Mouse (Mus musculus) adrenal gland, adult 2 months (tissue): ENCODE measurements at regions not wholly inside any gene's neighbourhood (a gene's known extent, or its start where the extent isn't known, plus 50 kb on each side); places are given as distances from the start of the nearest gene placed in this dataset.

Source experiments
- DNase-seq: peaks from one replicate; pipeline ENCODE4 v3.0.0; 2021

DNA sequence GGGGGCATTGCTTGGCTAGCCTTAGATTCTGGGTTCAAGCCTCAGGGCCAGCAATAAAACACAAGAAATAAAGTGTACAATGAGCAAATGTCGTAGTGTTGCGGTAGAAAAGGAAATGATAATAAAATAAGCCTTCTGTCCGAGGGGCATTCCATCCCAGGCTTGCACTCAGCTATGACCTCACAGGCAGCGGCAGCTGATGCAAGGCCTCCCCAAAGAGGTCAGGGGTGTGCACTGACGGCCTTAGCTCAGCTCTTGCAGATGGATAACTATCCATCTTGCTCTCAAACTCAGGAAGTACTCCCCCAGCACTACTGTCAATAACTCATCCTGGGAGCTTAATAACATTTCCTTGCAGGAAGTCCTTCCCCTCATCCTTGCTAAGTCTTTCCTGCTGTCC lies 314.4 kb upstream of the Tbx3 start:
- no peak for DNase-seq

DNA sequence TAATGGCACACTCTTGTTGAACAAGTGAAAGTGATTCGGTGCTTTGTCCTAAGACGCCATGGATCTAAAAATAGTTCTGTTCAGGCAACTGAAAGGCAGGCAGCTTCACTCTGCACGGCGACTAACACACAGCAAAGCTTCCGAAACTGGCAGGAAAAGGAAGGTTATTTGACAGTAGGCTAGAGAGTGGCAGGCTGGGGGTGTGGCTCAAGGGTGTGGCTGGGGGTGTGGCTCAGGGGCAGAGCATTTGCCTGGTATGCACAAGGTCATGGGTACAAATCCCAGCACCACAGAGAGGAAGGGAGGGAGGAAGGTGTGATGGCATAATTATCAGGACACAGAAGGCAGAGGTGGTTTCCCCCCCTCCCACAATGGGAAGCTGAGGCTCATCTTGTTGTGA lies 310.8 kb upstream of the Tbx3 start:
- DNase-seq = peak; percentile 48

DNA sequence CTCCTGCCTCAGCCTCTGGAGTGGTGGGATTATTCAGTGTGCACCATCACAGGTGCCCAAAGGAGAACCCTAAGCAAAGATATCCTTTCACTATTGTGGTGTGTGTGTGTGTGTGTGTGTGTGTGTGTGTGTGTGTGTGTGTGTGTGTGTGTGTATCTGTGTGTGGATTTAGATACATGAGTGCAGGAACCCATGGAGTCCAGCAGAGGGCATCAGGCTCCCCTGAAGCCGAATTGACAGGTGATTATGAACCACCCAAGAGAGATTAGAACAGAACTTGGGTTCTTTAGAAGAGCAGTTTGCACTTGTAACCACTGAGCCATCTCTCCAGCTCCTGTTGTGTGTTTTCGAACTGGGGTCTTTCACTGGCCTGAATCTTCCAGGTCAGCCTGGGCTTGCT lies 310.1 kb upstream of the Tbx3 start:
- DNase-seq = no peak

DNA sequence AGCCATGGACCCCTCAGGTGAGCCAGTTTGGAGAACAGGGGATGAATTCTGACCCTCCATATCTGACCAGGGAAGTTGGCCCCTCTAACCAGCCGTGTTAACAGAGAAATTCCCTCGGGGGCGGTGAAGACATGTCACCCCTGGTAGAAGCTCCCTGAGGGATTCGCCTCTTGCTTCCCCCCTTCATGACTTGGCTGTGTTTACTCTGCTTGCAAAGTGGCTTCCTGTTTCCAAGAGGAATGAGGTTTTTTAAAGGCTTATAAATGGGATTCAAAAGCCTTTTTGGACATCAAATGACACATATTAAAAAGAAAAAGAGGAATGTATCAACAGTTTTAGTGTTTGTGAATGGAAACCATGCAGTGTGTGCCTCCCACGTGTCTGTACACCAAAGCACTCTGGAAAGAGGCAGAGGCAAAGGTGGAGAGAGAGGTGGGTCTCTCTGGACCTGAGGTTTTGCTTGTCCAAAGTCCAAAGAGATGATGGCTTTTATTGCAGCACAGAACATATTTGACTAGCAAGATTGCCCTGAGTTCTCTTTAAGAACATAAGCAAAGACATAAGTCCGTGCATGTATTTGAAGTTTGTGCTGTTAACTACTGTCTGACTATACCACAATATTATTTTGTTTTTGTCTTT lies 308.9 kb upstream of the Tbx3 start:
- no peak for DNase-seq

DNA sequence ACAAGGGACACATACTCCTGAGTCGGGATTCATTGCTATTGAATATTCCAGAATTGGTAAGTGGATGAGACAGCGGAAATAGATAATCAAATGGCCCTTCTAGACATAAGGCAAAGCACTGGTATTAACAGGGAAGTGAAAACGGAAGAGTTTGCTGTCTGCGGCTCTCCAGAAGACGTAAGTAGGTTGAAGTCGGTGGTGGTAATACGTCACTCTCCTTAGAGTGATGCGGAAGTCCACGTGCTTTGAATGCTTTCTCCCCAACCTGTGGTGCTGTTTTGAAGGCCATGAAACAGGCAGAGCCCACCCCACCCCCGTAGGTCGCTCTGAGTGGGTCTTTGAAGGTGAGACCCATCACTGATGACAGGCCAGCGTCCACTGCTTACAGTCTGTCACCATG lies 308.0 kb upstream of the Tbx3 start:
- DNase-seq = no peak

DNA sequence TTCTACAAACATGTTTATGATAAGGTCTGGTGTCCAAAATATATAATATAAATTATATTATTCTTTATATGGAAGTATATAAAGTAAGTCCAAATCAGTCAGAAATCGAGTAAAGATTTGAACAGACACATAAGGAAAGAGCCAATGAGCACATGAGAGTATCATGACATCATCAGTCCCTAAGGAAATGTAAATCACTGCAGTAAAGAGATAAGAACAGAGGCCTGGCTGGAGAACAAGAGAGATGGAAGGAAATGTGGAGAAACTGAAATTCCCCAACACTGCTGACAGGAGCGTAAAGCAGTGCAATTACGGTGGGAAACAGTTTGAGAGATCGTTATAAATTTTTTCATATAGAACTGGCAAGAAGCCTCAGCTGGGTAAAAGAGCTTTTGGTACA lies 306.2 kb upstream of the Tbx3 start:
- DNase-seq = no peak

DNA sequence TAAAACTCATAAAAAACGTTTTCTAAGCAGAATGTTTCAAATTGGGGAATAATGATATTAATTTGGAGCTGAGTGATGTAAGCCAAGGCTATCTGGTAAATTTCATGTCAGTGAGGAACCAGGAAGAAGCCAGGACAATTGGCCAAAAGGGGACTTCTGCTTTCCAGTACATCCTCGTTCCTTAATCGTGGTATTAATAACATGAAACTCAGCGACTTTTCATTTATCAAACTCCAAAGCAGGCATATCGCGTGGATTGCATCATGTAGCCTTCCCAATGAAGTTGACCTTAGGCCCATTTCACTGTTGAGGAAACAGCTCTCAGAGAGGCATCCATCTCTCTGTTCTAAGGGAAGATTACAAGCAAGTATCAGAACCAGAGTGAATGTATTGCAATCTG lies 305.3 kb upstream of the Tbx3 start:
- DNase-seq = no peak

DNA sequence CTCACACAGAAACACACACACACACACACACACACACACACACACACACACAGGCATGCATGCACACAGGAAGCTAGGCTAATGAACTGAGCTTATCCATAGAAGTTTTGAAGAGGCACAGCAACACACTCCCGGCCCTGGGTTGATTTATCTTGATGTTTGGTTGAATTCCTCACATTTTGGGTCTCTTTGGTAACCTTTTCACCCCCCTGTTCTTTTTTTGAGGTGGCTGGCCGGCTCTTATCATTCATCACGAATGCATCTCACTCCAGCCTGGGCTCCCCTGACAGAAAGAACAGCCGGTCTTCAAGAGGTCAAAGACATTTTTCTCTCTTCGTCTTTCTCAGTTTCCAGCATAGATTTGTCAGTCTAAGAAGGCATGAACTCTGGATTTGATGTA lies 304.2 kb upstream of the Tbx3 start:
- no peak for DNase-seq

DNA sequence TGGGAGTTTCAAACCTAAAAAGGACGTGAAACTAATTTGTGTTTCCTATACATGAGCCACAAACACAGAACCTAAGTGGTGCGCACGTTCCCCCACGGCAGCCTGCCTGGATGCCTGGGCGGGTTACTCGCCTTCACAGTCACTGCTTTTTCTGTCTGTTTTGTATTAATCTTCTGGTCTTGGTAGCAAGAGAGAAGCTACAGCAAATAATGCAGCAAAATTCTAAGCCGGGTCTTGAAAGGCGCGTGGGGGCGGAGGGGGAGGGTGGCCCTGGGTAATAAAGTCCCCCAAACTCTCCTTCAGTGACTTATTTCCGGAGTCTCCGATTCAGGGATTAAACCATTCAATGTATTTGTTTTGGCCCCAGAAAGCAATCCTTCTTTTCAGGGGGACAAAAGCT lies 300.0 kb upstream of the Tbx3 start:
- DNase-seq = no peak

DNA sequence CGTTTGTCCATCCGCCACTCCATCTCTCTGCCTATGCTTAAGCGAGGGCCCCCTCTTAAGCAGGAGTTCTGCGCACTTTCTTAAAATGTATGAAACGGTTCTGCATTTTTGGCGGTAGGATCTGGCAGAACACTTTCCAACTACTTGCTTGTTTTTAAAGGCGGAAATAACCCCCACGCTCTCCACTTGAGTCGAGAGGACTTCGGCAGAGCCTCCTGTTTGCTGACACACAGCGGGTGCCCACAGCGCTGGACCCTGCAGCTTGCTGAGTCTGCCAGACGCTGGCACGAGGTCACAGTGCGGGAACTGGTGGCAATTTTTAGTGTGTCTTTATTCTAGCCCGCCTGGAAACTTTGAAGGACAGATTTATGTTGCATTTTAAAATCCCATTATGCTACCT lies 299.5 kb upstream of the Tbx3 start:
- DNase-seq = no peak

DNA sequence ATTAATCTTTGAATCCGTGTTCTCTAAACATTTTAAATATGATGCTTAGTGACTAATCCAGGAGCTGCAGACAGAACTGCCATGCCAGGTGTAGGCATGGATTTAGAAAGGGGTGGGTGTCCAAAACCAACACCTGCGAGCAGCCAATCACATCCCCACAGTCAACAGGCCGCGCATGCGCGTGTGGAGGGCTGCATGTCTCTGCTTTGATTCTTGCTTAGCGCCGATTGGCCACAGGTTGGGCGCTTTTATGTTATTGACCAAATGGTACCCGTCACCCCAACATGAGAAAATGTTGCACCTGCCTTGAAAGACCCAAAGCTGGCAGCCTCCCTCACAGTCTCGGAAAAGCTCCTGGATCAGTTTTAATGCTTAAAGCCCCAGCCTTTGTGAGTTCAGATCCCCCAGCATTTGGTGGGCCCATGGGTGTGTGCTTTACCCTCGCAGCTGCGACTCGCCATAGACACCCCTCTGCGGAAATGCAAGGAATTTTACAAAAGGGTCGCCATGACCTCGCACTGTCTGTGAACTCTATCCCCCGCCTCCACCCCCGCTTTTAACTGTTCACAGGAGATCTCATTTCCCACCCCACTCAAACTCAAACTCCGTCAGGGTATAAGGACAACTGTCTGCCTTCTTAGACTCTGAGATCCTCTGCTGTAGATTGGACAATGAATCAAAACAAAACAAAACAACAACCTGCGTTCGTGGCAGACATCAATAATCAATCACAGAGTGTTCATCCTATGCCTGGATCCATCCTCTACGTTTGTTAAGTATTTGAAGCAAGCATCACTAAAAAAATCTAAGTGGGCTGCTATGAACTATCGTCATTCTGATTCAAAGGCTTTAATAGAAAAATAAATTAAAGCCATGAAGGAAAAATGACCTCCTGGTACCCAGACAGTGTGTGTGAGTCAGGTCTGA lies 296.4 kb upstream of the Tbx3 start:
- no peak for DNase-seq

DNA sequence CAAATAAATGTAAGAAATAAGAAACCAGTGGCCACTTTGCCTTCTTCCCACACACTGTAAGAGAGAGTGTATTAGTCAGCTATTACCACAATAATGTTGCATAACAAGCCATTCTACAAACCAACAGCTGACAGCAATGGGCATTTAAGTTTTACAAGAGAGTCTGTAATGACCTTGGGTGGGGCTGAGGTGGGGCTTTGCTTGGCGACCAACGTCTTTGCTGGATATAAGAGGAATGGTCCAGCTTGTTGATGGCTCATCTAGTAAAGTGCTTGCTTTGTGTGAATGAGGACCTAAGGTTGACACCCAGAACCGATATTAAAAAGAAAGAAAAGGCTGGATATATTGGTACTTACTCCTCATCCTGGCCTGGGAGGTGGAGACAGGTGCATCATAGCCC lies 295.6 kb upstream of the Tbx3 start:
- no peak for DNase-seq

DNA sequence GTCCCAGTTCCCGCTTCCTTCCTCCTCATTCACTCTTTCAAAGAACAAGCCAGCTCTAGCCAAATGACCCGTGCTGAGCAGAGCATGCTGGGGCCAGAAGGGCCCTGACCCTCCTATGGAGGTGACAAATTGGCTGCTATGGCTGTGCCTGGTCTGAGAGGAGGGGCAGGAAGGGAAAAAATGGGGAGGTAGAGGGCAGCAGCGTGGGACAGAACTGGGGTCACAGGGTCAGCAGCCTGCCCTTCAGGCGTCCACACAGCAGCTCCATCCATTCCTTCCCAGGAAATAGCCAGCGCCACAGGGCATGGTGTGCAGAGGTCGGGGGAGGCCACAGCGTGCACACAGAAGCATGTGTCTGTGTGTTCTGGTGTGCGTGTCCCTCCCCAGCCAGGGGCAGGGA lies 292.2 kb upstream of the Tbx3 start:
- DNase-seq = no peak

DNA sequence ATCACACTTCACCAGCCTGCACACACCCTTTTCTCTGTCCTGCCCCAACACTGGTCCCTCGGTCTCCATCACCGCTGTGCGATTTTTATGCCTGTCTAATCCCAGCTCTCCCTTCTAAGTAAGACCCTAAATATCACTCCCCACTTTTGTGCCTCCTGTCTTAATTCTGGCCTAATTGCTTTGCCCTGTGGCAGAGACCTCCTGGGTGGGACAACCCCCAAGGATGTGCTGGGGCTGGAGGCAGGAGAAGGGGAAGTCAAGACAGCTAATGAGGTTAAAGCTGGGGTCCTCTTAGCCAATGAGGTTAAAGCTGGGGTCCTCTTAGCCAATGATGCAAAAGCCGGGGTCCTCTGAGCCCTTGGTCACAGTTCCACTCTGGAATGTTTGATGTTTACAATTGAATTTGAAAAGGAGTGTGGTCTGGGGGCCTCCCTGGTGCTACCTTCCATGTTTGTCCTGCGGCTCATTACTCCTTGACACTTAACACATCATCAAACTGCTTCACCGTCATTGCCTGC lies 290.5 kb upstream of the Tbx3 start:
- DNase-seq = no peak

DNA sequence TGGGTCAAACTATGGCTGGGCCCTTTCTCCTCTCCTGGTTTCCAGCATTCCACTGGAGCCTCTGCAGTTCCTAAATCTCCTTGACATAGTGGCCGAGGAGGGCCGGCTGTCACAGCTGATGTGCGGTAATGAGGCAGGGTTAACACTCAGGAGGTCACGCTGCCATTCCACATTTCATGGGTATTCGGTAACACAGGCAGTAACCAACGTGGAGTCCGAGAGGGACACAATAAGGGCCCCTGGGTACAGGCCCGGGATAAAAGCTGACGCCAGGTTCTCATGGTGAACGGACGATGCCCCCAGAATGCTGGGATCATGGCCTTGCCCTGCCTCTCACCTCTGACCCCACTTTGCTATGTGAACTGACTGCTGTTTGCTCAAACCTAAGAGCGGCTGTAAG lies 289.0 kb upstream of the Tbx3 start:
- DNase-seq = no peak

DNA sequence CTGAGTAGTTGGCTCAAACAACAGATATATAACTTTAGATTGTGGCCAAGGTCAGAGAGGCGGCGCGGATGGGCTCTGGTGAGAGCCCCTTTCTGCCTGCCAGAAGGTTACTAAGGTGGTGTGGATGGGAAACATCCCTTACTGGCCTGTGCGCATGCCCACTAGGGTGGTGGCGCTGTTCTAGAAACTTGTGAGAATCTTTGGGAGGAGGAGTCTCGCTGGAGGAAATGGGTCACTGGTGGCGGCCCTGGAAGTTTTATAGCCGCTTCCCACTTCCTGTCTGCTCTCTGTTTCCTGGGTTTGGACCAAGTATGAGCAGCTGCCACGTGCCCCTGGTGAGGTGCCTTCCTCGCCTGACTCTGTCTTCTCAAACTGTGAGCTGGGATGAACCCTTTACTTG lies 285.0 kb upstream of the Tbx3 start:
- peak; percentile 45 for DNase-seq

DNA sequence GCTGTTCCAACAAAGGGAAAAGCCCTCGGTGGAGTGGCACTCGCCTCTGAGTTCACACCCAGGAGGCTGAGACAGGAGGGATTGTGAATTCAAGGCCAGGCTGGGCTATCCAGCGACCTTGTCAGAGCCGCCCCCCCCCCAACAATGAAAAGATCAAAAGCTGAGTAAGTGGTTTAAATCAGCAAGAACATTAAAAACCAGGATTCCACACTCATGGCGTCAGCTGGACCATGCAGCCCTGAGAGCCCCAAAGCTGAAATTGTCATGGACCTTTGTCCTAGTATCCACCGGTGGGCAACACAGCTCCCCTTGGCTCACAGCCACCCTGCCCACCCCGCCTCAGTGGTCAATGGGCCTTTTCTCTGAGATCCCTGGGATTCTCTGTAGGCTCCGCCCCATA lies 283.6 kb upstream of the Tbx3 start:
- DNase-seq = peak; percentile 66

DNA sequence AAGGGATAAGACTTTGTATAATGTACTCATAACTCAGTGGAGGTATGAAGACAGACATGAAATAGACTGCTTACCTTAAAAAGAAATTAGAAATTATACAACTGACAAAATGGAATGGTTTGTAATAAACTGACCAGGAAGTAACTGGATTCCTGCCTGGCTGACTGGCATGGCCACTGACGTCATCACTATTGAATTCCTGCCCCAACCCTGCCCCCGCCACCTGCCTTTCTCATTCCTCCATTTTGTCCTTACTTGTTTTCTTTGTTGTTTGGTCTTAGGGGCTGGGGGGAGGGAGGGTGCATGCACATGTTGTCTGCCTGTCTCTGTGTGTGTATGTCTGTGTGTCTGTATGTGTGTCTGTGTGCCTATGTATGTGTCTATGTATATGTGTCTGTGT lies 283.2 kb upstream of the Tbx3 start:
- DNase-seq = no peak

DNA sequence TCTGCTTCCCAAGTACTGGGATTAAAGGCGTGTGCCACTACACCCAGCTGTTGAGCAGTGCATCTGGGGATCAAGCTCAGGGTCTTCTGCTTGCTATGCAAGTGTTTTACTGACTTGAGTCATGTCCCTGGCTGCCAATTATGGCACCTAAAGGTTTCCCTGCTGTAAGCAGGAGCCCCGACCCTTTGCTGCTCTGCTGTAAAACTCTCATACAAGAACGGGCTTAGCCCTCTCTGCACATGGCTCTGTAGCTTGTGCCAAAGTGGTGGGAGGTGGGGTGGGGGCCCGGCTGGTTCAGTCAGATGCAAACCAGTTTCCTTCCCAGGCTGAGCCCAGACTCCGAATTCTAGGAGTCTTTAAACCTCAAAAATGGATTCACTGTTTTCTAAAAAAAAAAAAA lies 281.6 kb upstream of the Tbx3 start:
- no peak for DNase-seq

DNA sequence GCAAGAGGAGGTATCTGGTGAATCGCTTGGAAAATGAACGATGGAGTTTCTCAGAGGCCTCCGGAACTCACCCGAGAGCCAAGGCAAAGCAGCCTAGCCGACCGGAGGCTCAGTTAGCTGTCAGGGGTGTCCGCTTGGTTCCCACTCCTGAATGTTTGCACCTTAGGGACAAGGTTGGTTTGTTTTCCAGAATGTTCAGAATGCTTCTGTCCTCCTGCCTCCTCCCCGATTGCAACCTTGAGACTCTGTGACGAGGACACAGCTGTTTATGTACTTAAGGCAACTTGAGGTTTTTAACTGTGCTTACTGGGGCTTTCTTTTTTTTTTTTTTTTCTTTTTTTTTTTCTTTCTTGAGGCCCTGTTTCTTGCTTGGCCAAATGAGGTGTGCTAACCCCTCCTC lies 281.1 kb upstream of the Tbx3 start:
- peak; percentile 37 for DNase-seq

DNA sequence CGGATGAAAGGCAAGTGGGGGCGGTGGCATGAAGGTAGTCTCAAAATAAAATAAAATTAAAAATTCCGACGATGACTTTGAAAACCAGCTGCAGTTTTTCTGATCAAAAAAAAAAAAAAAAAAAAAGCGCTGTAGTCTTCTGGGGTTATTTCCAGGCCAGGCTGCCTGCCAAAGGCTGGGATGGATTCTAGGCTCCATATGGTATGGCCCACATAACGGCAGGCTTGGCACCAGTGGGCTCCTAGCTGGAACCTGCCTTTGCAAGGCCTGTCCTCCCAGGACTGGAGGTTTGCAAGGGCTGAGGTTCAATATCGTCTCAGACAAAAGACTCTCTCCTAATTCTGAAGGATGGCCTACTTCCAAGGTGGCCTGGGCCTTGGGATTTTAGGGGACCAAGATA lies 280.6 kb upstream of the Tbx3 start:
- DNase-seq = no peak

DNA sequence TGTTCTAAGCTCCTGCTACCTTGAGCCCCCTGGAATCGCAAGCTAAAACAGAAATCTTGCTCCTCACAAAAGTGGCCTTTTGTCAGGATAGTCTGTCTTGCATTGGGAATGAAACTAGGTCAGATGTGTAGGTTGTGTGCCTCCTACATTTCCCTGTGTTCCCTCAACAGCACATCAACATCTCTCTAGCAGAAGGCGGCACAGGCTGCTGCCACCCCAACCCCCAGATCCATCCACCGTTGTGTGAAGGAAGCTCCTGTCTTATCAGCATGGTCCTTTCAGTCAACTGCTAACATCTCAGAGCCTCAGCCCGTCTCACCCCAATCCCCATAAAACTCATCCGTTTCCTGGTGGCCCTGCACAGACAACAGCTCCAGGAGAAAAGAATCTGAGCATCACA lies 272.0 kb upstream of the Tbx3 start:
- DNase-seq = no peak

DNA sequence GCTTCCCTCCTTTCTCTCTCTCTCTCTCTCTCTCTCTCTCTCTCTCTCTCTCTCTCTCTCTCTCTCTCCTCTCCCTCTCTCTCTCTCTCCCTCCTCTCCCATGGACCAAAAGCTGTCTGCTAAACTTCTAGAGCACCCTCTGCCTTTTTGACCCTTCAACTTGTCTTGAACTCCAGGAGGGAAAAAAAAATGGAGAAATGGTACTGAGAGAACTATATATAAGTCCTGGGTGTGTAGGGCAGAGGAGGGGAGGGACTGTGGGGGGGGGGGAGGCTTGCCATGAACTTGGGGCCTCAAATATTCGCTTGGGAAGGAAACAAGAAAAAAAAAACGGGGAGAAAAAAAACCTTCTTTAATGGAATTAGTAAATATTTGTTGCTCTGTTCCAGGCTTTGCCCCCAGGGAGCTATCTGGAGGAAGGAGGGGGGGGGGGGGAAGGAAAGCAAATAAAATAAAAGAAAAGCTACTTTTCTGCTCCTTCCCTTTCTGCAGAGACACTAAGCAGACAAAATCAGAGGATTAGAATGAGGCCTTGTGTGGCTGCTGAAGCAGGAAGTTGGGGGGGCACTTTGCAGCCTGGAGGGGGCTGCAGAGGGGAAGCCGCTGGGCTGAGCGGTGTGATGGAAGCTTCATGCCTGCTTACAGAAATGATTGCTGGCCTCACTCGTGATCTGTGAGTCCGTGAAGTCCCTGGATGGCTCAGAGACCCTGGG lies 270.1 kb upstream of the Tbx3 start:
- no peak for DNase-seq
